ENCODE assay signal across 16 mouse cellular contexts in genomic region chrX:93862525-93863086, GRCm38 (mm10). TPM values are rescaled to one million over a fixed set of nuclear protein-coding genes. Genes with fewer than 3 reads are reported as not detected.
A peak's percentile ranks its signal among the peaks of the same experiment; 100 is the strongest.
DNase-seq lines count a peak whose midpoint lies in the region; ATAC-seq and TF ChIP-seq lines count a peak whose summit lies in the region.
"Had no signal": no experiment of that assay in that cellular context is flagged by ENCODE, and none has a peak within 500 bp of the region (broad histone marks: within the 10 kb centered on the region; RNA-seq: fewer than 3 reads in every experiment).

No protein-coding gene starts in this region.

- H3K4me2 ChIP-seq in forebrain, embryonic 14.5 days (ENCODE audit: low read length), result no peak overlapping the region
- no peak overlapping the region for H3K4me2 ChIP-seq in forebrain, postnatal 0 days (ENCODE audit: low read depth)
- H3K4me2 ChIP-seq in midbrain, embryonic 15.5 days, result no peak overlapping the region
- no peak overlapping the region for H3K4me2 ChIP-seq in midbrain, embryonic 13.5 days (replicated peaks)
- H3K4me2 ChIP-seq in intestine, postnatal 0 days (replicated peaks; ENCODE audit: low read depth), result no peak overlapping the region
- no peak overlapping the region for H3K4me2 ChIP-seq in kidney, embryonic 15.5 days
- H3K4me2 ChIP-seq: heart, embryonic 15.5 days; hindbrain, embryonic 12.5 days; liver, embryonic 13.5 days had no signal

- no peak for TF ChIP-seq CTCF in forebrain, postnatal 0 days (IDR thresholded peaks at IDR 0.05; ENCODE audit: low read depth)
- no peak for TF ChIP-seq CTCF in intestine, postnatal 0 days (IDR thresholded peaks at IDR 0.05; ENCODE audit: low read depth)

- H3K9ac ChIP-seq in forebrain, embryonic 14.5 days (ENCODE audit: low read length), result no peak overlapping the region
- no peak overlapping the region for H3K9ac ChIP-seq in forebrain, postnatal 0 days
- H3K9ac ChIP-seq in midbrain, embryonic 15.5 days, result no peak overlapping the region
- no peak overlapping the region for H3K9ac ChIP-seq in midbrain, embryonic 13.5 days (replicated peaks)
- H3K9ac ChIP-seq in intestine, postnatal 0 days (ENCODE audit: low read depth, low read length), result no peak overlapping the region
- H3K9ac ChIP-seq in kidney, embryonic 15.5 days, result no peak overlapping the region
- H3K9ac ChIP-seq: heart, embryonic 15.5 days; hindbrain, embryonic 12.5 days; liver, embryonic 13.5 days had no signal

- ATAC-seq in forebrain, embryonic 14.5 days, result no peak
- no peak for ATAC-seq in forebrain, postnatal 0 days
- ATAC-seq in midbrain, embryonic 15.5 days (replicated peaks), result peak; percentile 76
- ATAC-seq in midbrain, embryonic 13.5 days, result no peak
- peak; percentile 96 for ATAC-seq in intestine, postnatal 0 days
- ATAC-seq in kidney, embryonic 15.5 days (replicated peaks; ENCODE audit: low FRiP score), result no peak

- no peaks in the 10 kb centered on the region for H3K9me3 ChIP-seq in forebrain, embryonic 14.5 days (replicated peaks; ENCODE audit: control insufficient read depth, low read length)
- no peaks in the 10 kb centered on the region for H3K9me3 ChIP-seq in forebrain, postnatal 0 days (ENCODE audit: low read length)
- H3K9me3 ChIP-seq in midbrain, embryonic 15.5 days, result no peaks in the 10 kb centered on the region
- no peaks in the 10 kb centered on the region for H3K9me3 ChIP-seq in midbrain, embryonic 13.5 days
- no peaks in the 10 kb centered on the region for H3K9me3 ChIP-seq in intestine, postnatal 0 days (ENCODE audit: control insufficient read depth)
- H3K9me3 ChIP-seq in kidney, embryonic 15.5 days (replicated peaks), result no peaks in the 10 kb centered on the region
- H3K9me3 ChIP-seq: heart, embryonic 15.5 days; hindbrain, embryonic 12.5 days; liver, embryonic 13.5 days had no signal

- DNase-seq in forebrain, embryonic 14.5 days (ENCODE audit: low spot score), result peak; percentile 0
- no peak for DNase-seq in forebrain, postnatal 0 days
- peak; percentile 3 for DNase-seq in yolk sac, embryonic 10.5 days (ENCODE audit: low spot score)
- no peak for DNase-seq in retina, postnatal 1 day
- DNase-seq: cerebellum, adult 8-10 months; heart, adult 11 months; kidney, adult 18-20 months; kidney, postnatal 4 days; liver, embryonic 13.5 days; thymus, adult 18-20 months had no signal

- H3K36me3 ChIP-seq in forebrain, embryonic 14.5 days (ENCODE audit: control insufficient read depth, insufficient read depth, low read length), result no peaks in the 10 kb centered on the region
- no peaks in the 10 kb centered on the region for H3K36me3 ChIP-seq in forebrain, postnatal 0 days (ENCODE audit: insufficient read depth)
- no peaks in the 10 kb centered on the region for H3K36me3 ChIP-seq in midbrain, embryonic 15.5 days (replicated peaks)
- H3K36me3 ChIP-seq in midbrain, embryonic 13.5 days, result no peaks in the 10 kb centered on the region
- H3K36me3 ChIP-seq in intestine, postnatal 0 days (ENCODE audit: control insufficient read depth, insufficient read depth), result no peaks in the 10 kb centered on the region
- no peaks in the 10 kb centered on the region for H3K36me3 ChIP-seq in kidney, embryonic 15.5 days
- H3K36me3 ChIP-seq: heart, embryonic 15.5 days; hindbrain, embryonic 12.5 days; liver, embryonic 13.5 days had no signal

- no peak overlapping the region for H3K27ac ChIP-seq in forebrain, embryonic 14.5 days (ENCODE audit: low read depth, low read length)
- no peak overlapping the region for H3K27ac ChIP-seq in forebrain, postnatal 0 days (ENCODE audit: low read depth, low read length)
- H3K27ac ChIP-seq in midbrain, embryonic 15.5 days, result no peak overlapping the region
- no peak overlapping the region for H3K27ac ChIP-seq in midbrain, embryonic 13.5 days
- no peak overlapping the region for H3K27ac ChIP-seq in intestine, postnatal 0 days (ENCODE audit: low read depth, low read length)
- H3K27ac ChIP-seq in kidney, embryonic 15.5 days, result no peak overlapping the region
- H3K27ac ChIP-seq: heart, embryonic 15.5 days; hindbrain, embryonic 12.5 days; liver, embryonic 13.5 days had no signal

- no peaks in the 10 kb centered on the region for H3K4me1 ChIP-seq in forebrain, embryonic 14.5 days (ENCODE audit: control insufficient read depth, insufficient read depth, low read length)
- no peaks in the 10 kb centered on the region for H3K4me1 ChIP-seq in forebrain, postnatal 0 days (ENCODE audit: insufficient read depth)
- H3K4me1 ChIP-seq in midbrain, embryonic 15.5 days, result no peaks in the 10 kb centered on the region
- H3K4me1 ChIP-seq in midbrain, embryonic 13.5 days (replicated peaks), result no peaks in the 10 kb centered on the region
- no peaks in the 10 kb centered on the region for H3K4me1 ChIP-seq in intestine, postnatal 0 days (replicated peaks; ENCODE audit: control insufficient read depth, insufficient read depth, low read length)
- H3K4me1 ChIP-seq in kidney, embryonic 15.5 days, result no peaks in the 10 kb centered on the region
- H3K4me1 ChIP-seq: heart, embryonic 15.5 days; hindbrain, embryonic 12.5 days; liver, embryonic 13.5 days had no signal

- H3K27me3 ChIP-seq in forebrain, embryonic 14.5 days (replicated peaks; ENCODE audit: control insufficient read depth, insufficient read depth, low read length), result no peaks in the 10 kb centered on the region
- no peaks in the 10 kb centered on the region for H3K27me3 ChIP-seq in forebrain, postnatal 0 days (ENCODE audit: insufficient read depth, low read length)
- no peaks in the 10 kb centered on the region for H3K27me3 ChIP-seq in midbrain, embryonic 15.5 days (replicated peaks)
- H3K27me3 ChIP-seq in midbrain, embryonic 13.5 days, result no peaks in the 10 kb centered on the region; the same call in 1 of the 2 replicates
- no peaks in the 10 kb centered on the region for H3K27me3 ChIP-seq in intestine, postnatal 0 days (replicated peaks; ENCODE audit: control insufficient read depth, insufficient read depth, low read length)
- peaks cover 40% of the 10 kb centered on the region for H3K27me3 ChIP-seq in kidney, embryonic 15.5 days
- H3K27me3 ChIP-seq: hindbrain, embryonic 12.5 days; liver, embryonic 13.5 days had no signal

- WGBS in forebrain, embryonic 14.5 days, result 79% methylated on average over 4 of the region's 4 CpGs
- 84% methylated on average over 4 of the region's 4 CpGs for WGBS in forebrain, postnatal 0 days
- WGBS in midbrain, embryonic 15.5 days, result 80% methylated on average over 4 of the region's 4 CpGs
- WGBS in midbrain, embryonic 13.5 days, result 84% methylated on average over 4 of the region's 4 CpGs
- WGBS in intestine, postnatal 0 days, result 47% methylated on average over 4 of the region's 4 CpGs
- WGBS in kidney, embryonic 15.5 days, result 79% methylated on average over 4 of the region's 4 CpGs

- H3K4me3 ChIP-seq in forebrain, embryonic 14.5 days (ENCODE audit: low read depth, low read length), result no peak overlapping the region
- H3K4me3 ChIP-seq in forebrain, postnatal 0 days (ENCODE audit: low read depth, low read length), result no peak overlapping the region
- no peak overlapping the region for H3K4me3 ChIP-seq in midbrain, embryonic 15.5 days
- H3K4me3 ChIP-seq in midbrain, embryonic 13.5 days (replicated peaks), result no peak overlapping the region
- H3K4me3 ChIP-seq in intestine, postnatal 0 days (ENCODE audit: low read depth, low read length), result no peak overlapping the region
- no peak overlapping the region for H3K4me3 ChIP-seq in kidney, embryonic 15.5 days (replicated peaks)
- H3K4me3 ChIP-seq: heart, embryonic 15.5 days; hindbrain, embryonic 12.5 days; liver, embryonic 13.5 days had no signal

RNA-seq across cellular contexts. Expression of gene Pdk3, which starts 30.6 kb away (rescaled TPM):
- polyA plus RNA-seq in forebrain, embryonic 14.5 days (2014; fragmentation: Nextera tagmentation; extraction: Ambion mirVana), result 32.9 and 35.5 TPM in 2 replicates
- total RNA-seq in forebrain, postnatal 0 days (2014; rRNA removed), result 25.3 and 28.4 TPM in 2 replicates
- polyA plus RNA-seq in forebrain, postnatal 0 days (2015; fragmentation: Nextera tagmentation; extraction: Ambion mirVana), result 20.7 and 25.2 TPM in 2 replicates
- 19.8 and 21.6 TPM in 2 replicates for polyA plus RNA-seq in midbrain, embryonic 15.5 days (2015; fragmentation: Nextera tagmentation; extraction: Ambion mirVana)
- polyA plus RNA-seq in midbrain, embryonic 13.5 days (2015; fragmentation: Nextera tagmentation; extraction: Ambion mirVana), result 23.5 and 29.0 TPM in 2 replicates
- polyA plus RNA-seq in intestine, postnatal 0 days (2015; fragmentation: Nextera tagmentation; extraction: Ambion mirVana), result 44.2 and 45.7 TPM in 2 replicates
- 64.1 and 70.4 TPM in 2 replicates for polyA plus RNA-seq in kidney, embryonic 15.5 days (2015; fragmentation: Nextera tagmentation; extraction: Ambion mirVana)

Comparison
In these comparisons a context has a peak if more than half of its experiments do, and no peak if none do; other contexts are left out.
1. ATAC-seq: peak in midbrain, embryonic 15.5 days (single experiment) and intestine, postnatal 0 days (single experiment); none in forebrain, embryonic 14.5 days (single experiment), forebrain, postnatal 0 days (single experiment), midbrain, embryonic 13.5 days (single experiment) and kidney, embryonic 15.5 days (single experiment).
2. DNase-seq: peak in forebrain, embryonic 14.5 days (single experiment) and yolk sac, embryonic 10.5 days (single experiment); none in forebrain, postnatal 0 days (single experiment) and retina, postnatal 1 day (single experiment).